Mouse (Mus musculus) ES-Bruce4 (cell line): Measurements from ENCODE around the gene Tubb3.

ENCODE experiments used
- CTCF ChIP-seq: IDR thresholded peaks from one replicate; pipeline ENCODE4 v1.8.1; 2011; ENCODE audit warnings: low read depth, low read length
- POLR2A ChIP-seq: IDR thresholded peaks from one replicate; pipeline ENCODE4 v1.8.1; 2011; ENCODE audit warnings: low read length; ENCODE audit not compliant: insufficient read depth

GRCm38 (mm10) chr8:123376106-123376505, 35.1 kb upstream of the Tubb3 start:
- TF ChIP-seq CTCF (no peak), POLR2A (no peak)
